Comparison of ENCODE assay signal across 9 mouse cellular contexts in the genomic region with DNA sequence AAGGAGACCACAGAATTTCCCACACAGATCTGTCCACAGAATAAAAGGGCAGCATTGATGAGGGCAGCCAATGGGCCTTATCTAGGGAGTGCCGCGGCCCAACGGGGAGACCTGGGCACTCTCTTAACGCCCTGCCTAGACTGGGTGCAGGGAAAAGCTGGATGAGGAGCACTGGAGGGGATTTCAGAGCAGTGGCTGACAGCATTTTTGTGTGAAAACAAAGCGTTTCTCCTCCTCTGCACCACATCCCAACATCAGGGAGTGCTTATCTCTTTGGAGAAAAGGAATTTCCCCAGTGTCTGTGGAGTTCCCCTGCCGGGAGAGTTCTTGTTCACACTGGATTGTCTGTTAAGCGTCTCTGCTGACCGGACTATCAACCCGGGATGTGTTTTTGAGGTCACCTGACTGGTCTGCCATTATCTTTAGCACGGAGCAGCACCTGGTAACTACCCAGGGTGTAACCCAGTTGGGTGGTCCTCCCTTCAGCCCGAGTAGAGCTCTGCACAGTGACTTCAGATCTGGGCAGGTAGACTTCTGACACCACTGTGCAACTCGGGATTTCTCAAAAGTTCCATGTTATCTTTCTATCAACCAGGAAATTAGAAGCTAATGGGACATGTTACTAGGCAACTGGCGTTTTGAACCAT. TPM values are rescaled to one million over a fixed set of nuclear protein-coding genes. Genes with fewer than 3 reads are reported as not detected.
A peak's percentile ranks its signal among the peaks of the same experiment; 100 is the strongest.
DNase-seq lines count a peak whose midpoint lies in the region; ATAC-seq lines count a peak whose summit lies in the region.
"Had no signal": no experiment of that assay in that cellular context is flagged by ENCODE, and none has a peak within 500 bp of the region (broad histone marks: within the 10 kb centered on the region; RNA-seq: fewer than 3 reads in every experiment).

No protein-coding gene starts in this region.

- H3K27me3 ChIP-seq in heart, embryonic 10.5 days (ENCODE audit: insufficient read depth, poor library complexity, severe bottlenecking): no peaks in the 10 kb centered on the region
- no peaks in the 10 kb centered on the region for H3K27me3 ChIP-seq in intestine, embryonic 15.5 days (replicated peaks)
- H3K27me3 ChIP-seq in neural tube, embryonic 12.5 days (replicated peaks): no peaks in the 10 kb centered on the region

- peak; percentile 78 for DNase-seq in heart, embryonic 10.5 days (ENCODE audit: low spot score)
- no peak for DNase-seq in heart, adult 18-20 months
- DNase-seq in embryo, embryonic 11 days: peak; percentile 39
- DNase-seq in adrenal gland, adult 8-10 months: no peak
- DNase-seq in adipocyte (ENCODE audit: low spot score): no peak
- DNase-seq in thymus, postnatal 10 days (ENCODE audit: low spot score in 2 of 2): no peak
- DNase-seq: kidney, adult 18-20 months had no signal

- ATAC-seq in intestine, embryonic 15.5 days: peak; percentile 61
- peak; percentile 56; the same call in 1 of the 2 replicates for ATAC-seq in neural tube, embryonic 12.5 days (ENCODE audit: low FRiP score, low read depth)

- H3K4me1 ChIP-seq in heart, embryonic 10.5 days: peaks cover 25% of the 10 kb centered on the region
- H3K4me1 ChIP-seq in intestine, embryonic 15.5 days (replicated peaks): 0 out of 2 replicates have a peak, but pooled peaks cover 3% of the 10 kb centered on the region
- H3K4me1 ChIP-seq in neural tube, embryonic 12.5 days: 0 out of 2 replicates have a peak, but pooled peaks cover 3% of the 10 kb centered on the region

- H3K4me3 ChIP-seq in heart, embryonic 10.5 days: peak overlapping the region; percentile 47
- H3K4me3 ChIP-seq in intestine, embryonic 15.5 days (replicated peaks): no peak overlapping the region
- no peak overlapping the region for H3K4me3 ChIP-seq in neural tube, embryonic 12.5 days

- no peak overlapping the region for H3K9ac ChIP-seq in intestine, embryonic 15.5 days
- no peak overlapping the region for H3K9ac ChIP-seq in neural tube, embryonic 12.5 days

- no peaks in the 10 kb centered on the region for H3K36me3 ChIP-seq in heart, embryonic 10.5 days
- H3K36me3 ChIP-seq in intestine, embryonic 15.5 days: no peaks in the 10 kb centered on the region
- no peaks in the 10 kb centered on the region for H3K36me3 ChIP-seq in neural tube, embryonic 12.5 days

- peak overlapping the region; percentile 44 for H3K4me2 ChIP-seq in intestine, embryonic 15.5 days (replicated peaks)
- H3K4me2 ChIP-seq in neural tube, embryonic 12.5 days (replicated peaks): peak overlapping the region; percentile 20

- WGBS in heart, embryonic 10.5 days: 4% methylated on average over 13 of the region's 13 CpGs
- 7% methylated on average over 13 of the region's 13 CpGs for WGBS in intestine, embryonic 15.5 days
- WGBS in neural tube, embryonic 12.5 days: 14% methylated on average over 13 of the region's 13 CpGs

- no peaks in the 10 kb centered on the region for H3K9me3 ChIP-seq in heart, embryonic 10.5 days
- H3K9me3 ChIP-seq in intestine, embryonic 15.5 days: no peaks in the 10 kb centered on the region
- 0 out of 2 replicates have a peak, but pooled peaks cover 3% of the 10 kb centered on the region for H3K9me3 ChIP-seq in neural tube, embryonic 12.5 days

- H3K27ac ChIP-seq in heart, embryonic 10.5 days: peak overlapping the region; percentile 44; the same call in 1 of the 2 replicates
- H3K27ac ChIP-seq in intestine, embryonic 15.5 days: no peak overlapping the region
- no peak overlapping the region for H3K27ac ChIP-seq in neural tube, embryonic 12.5 days

RNA-seq across cellular contexts. Expression of a gene that starts 50.7 kb away (rescaled TPM):
- polyA plus RNA-seq in heart, embryonic 10.5 days (2016; fragmentation: Nextera tagmentation; extraction: Ambion mirVana): 11.7 and 13.5 TPM in 2 replicates
- total RNA-seq in heart, adult 18-20 months (2021): 10 to 100 TPM; 24.7 to 27.3 TPM
- polyA plus RNA-seq in intestine, embryonic 15.5 days (2015; fragmentation: Nextera tagmentation; extraction: Ambion mirVana): 13.8 and 14.5 TPM in 2 replicates
- polyA plus RNA-seq in neural tube, embryonic 12.5 days (2016; fragmentation: Nextera tagmentation; extraction: Ambion mirVana): 20.6 and 26.1 TPM in 2 replicates
- 10 to 100 TPM; 50.4 to 69.5 (median 60.4) TPM for total RNA-seq in adrenal gland, adult 8-10 months (2022)

Comparison
In these comparisons a context has a peak if more than half of its experiments do, and no peak if none do; other contexts are left out.
1. DNase-seq: peak in heart, embryonic 10.5 days (single experiment) and embryo, embryonic 11 days (single experiment); none in heart, adult 18-20 months (0 of 2), adrenal gland, adult 8-10 months (single experiment), adipocyte (single experiment) and thymus, postnatal 10 days (0 of 2).